Mouse (Mus musculus): ENCODE data around the gene Cdk5rap1. TPM values are rescaled to one million over a fixed set of nuclear protein-coding genes. Genes with fewer than 3 reads are reported as not detected.
A peak's percentile ranks its signal among the peaks of the same experiment; 100 is the strongest.

Gene Cdk5rap1
- polyA plus RNA-seq (2015; fragmentation: Nextera tagmentation; extraction: Ambion mirVana) = 17.8 and 19.8 TPM in 2 replicates

DNA sequence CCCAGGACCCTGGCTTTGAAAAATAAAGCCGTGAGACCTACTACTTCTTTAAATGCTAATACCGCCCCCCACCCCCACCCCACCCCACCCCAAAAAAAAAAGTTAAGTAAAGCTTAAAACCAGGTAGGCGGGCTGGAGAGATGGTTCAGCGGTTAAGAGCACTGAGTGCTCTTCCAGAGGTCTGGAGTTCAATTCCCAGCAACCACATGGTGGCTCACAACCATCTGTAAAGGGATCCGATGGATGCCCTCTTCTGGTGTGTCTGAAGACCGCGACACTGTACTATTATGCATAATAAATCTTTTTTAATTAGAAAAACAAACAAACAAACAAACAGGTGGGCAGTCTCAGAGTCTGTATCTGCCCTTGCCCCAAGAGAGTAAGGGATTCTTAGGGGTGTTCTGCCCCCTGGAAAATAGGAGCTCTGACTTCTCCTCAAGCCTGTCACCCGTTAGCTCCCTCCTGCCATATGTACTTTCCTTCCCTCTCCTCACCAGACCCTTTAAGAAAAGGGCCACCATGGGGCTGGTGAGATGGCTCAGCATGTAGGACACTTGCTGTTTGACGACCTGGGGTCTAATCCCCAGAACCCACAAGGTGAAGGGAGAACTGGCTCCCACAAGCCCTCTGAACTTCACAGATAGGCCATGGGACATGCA lies at the start of gene Cdk5rap1:
Gene Cdk5rap1 (minus strand): TSS at position 169 of the 659 bp plus-strand sequence.
- peak; percentile 32; the same call in 1 of the 2 replicates for ATAC-seq (ENCODE audit: borderline replicate concordance, extremely low read depth, low FRiP score, low TSS enrichment)
- H3K36me3 ChIP-seq = peaks cover 6% of the 10 kb centered on the region; the same call in 1 of the 2 replicates
- H3K9me3 ChIP-seq = no peaks in the 10 kb centered on the region
- H3K9ac ChIP-seq = peak within 1 kb of the TSS; percentile 97
- H3K27ac ChIP-seq = peak within 1 kb of the TSS; percentile 90
- H3K27me3 ChIP-seq = no peaks in the 10 kb centered on the region
- H3K4me2 ChIP-seq = peak within 1 kb of the TSS; percentile 67
- 12% methylated on average over 9 of the region's 9 CpGs for WGBS
- peaks cover 7% of the 10 kb centered on the region; the same call in 1 of the 2 replicates for H3K4me1 ChIP-seq
- peak within 1 kb of the TSS; percentile 81 for H3K4me3 ChIP-seq

DNA sequence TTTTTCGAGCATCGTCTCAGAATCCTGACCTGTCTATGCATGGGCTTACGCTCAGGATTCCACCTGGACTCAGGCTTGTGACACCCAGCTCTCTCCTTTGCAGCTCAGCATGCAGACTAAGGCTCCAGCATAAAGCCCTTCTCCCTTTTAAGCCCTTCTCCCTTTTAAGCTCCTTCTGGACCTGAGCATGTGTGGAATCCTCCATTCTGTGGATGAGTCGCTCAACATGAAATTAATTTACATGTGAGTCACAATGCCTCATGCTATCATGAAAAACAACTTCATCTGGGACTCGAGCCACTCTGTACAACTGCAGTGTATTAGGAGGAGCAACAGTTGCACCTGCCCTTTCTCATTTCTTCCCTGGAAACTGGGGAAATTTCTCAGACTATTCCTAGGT lies 49.4 kb upstream of the Cdk5rap1 start:
- Histone ChIP-seq H3K4me3 (no peak overlapping the region), H3K9me3 (no peaks in the 10 kb centered on the region), H3K36me3 (no peaks in the 10 kb centered on the region), H3K4me1 (no peaks in the 10 kb centered on the region), H3K27ac (no peak overlapping the region), H3K9ac (no peak overlapping the region), H3K27me3 (no peaks in the 10 kb centered on the region), H3K4me2 (no peak overlapping the region)
- WGBS = 73% methylated on average over 5 of the region's 5 CpGs
- no peak for ATAC-seq (ENCODE audit: borderline replicate concordance, extremely low read depth, low FRiP score, low TSS enrichment)

DNA sequence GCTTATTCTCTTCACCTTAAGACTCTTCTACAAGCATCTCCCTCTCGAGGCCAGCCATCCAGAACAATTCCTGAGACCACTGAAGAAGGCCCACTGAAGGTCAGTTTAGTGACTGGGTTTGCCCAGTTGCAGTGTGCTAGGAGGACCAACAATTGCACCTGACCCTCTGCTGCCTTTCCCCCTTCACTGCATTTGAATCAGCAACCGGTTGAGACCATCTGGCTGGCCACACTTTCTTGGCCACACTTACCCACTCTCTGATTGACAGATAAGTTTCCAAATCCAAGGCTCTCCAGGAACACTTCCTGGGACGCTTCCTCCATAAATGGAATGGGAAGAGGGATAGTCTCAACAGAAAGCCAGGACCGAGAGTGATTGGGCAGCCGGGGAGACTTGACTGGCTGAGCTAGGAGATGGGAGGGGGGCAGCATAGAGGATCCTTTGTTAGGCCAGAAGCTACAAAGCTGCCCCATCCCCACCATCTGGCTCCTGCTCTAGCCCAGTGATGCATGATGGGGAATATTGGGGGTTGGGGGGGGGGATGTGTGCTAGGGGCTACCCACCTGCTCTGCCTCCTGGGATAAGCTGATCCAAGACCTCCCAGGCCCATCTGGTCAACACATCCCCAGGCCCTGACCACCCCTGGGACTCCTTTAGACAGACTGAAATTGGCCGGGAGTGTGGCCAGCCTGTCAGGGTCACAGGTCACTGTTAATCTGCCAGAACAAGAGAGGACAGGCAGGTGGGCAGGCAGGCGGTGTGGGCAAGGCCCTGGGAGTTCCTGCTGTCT lies 48.3 kb upstream of the Cdk5rap1 start:
- 0 out of 2 replicates have a peak, but pooled peaks have one; percentile 23 for ATAC-seq (ENCODE audit: borderline replicate concordance, extremely low read depth, low FRiP score, low TSS enrichment)
- no peak overlapping the region for H3K4me2 ChIP-seq
- H3K27ac ChIP-seq = no peak overlapping the region
- no peak overlapping the region for H3K9ac ChIP-seq
- 31% methylated on average over 7 of the region's 7 CpGs for WGBS
- no peak overlapping the region for H3K4me3 ChIP-seq
- no peaks in the 10 kb centered on the region for H3K4me1 ChIP-seq
- no peaks in the 10 kb centered on the region for H3K36me3 ChIP-seq
- no peaks in the 10 kb centered on the region for H3K9me3 ChIP-seq
- no peaks in the 10 kb centered on the region for H3K27me3 ChIP-seq

DNA sequence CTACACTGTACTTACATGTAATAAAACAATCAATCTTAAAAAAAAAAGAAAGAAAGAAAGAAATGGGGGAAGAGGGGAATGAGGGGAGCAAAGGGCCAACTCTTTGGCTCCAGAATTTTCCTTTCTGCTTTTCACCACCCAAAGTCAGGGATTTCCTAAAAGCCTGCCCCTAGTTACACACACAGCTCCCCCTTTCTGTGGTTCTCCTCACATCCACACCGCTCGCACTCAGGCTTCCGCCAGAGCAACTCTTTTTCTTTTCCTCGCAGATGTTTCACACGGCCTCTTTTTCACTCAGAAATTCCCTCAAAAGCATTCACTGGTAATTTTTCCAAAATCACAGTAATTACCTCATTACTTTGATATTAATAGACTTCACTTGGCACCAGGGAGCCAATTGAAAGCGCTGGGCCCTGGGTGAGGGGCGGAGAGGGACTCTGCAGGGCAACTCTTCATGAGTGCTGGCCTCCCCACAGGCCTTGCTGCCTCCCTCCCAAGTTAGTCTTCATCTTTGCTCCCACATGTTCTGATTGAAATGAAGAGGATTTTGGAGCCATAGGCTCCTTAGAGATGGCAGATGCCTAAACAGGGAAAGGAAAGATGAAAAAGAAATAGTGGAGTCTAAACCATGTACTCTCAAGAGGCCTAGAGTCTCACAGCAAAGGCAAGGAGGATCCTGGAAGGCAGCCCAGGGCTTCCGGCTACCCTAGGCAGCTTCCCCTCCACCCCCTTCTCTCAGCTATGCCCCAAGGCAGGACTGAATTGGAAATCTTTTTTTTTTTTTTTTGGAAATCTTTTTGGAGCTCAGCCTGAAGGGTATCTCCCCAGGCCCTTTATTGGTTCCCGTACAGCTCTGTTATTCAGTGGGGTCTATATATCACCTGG lies 47.1 kb upstream of the Cdk5rap1 start:
- no peak for ATAC-seq (ENCODE audit: borderline replicate concordance, extremely low read depth, low FRiP score, low TSS enrichment)
- Histone ChIP-seq H3K4me2 (no peak overlapping the region), H3K9me3 (no peaks in the 10 kb centered on the region), H3K4me1 (no peaks in the 10 kb centered on the region), H3K9ac (no peak overlapping the region), H3K27ac (no peak overlapping the region), H3K27me3 (no peaks in the 10 kb centered on the region), H3K4me3 (no peak overlapping the region), H3K36me3 (no peaks in the 10 kb centered on the region)
- WGBS = 81% methylated on average over 9 of the region's 9 CpGs

DNA sequence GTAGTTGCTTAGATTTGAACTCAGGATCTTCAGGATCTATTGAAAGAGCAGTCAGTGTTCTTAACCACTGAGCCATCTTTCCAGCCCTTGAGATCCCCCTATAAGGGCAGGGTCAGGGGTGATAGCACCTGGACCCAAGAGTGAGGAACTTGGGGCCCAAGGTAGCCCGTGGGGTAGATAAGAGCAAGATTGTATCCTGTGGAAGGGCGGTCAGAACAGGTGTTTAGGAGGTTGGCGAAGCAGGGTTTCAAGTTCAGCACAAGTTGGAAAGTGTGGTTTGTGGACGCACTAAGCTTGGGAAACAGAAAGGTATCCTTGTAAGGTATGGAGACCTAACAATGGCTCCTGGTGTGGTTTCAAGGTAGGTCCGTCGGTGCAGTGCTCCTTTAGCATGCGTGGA lies 45.2 kb upstream of the Cdk5rap1 start:
- ATAC-seq (ENCODE audit: borderline replicate concordance, extremely low read depth, low FRiP score, low TSS enrichment) = no peak
- H3K4me1 ChIP-seq = no peaks in the 10 kb centered on the region
- H3K9me3 ChIP-seq = no peaks in the 10 kb centered on the region
- H3K27me3 ChIP-seq = no peaks in the 10 kb centered on the region
- no peaks in the 10 kb centered on the region for H3K36me3 ChIP-seq
- H3K27ac ChIP-seq = no peak overlapping the region
- no peak overlapping the region for H3K4me3 ChIP-seq
- no peak overlapping the region for H3K4me2 ChIP-seq
- 86% methylated on average over 7 of the region's 7 CpGs for WGBS
- no peak overlapping the region for H3K9ac ChIP-seq

DNA sequence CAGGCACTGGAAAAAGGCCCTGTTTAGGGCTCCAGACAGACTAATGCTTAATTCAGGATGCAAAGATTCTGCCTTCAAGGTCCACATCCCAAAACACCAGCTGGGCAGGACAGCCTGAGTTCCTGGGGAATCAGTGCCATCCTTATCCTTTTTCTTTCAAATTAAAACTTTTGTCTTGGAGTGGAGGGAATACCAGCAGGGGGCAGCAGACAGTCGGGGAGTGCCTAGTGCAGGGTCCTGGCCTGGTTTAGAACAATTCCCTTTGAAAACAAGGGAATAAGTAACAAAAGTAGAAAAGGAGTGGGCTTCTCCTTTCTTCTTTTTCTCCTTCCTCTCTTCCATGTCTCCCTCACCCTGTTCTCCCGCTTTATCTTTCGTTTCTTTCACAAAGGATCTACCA lies 44.3 kb upstream of the Cdk5rap1 start:
- ATAC-seq (ENCODE audit: borderline replicate concordance, extremely low read depth, low FRiP score, low TSS enrichment) = no peak
- Histone ChIP-seq H3K27ac (no peak overlapping the region), H3K9ac (no peak overlapping the region), H3K27me3 (no peaks in the 10 kb centered on the region), H3K4me2 (no peak overlapping the region), H3K9me3 (no peaks in the 10 kb centered on the region), H3K4me3 (no peak overlapping the region), H3K4me1 (no peaks in the 10 kb centered on the region), H3K36me3 (no peaks in the 10 kb centered on the region)
- WGBS = 14% methylated on average over 3 of the region's 3 CpGs

DNA sequence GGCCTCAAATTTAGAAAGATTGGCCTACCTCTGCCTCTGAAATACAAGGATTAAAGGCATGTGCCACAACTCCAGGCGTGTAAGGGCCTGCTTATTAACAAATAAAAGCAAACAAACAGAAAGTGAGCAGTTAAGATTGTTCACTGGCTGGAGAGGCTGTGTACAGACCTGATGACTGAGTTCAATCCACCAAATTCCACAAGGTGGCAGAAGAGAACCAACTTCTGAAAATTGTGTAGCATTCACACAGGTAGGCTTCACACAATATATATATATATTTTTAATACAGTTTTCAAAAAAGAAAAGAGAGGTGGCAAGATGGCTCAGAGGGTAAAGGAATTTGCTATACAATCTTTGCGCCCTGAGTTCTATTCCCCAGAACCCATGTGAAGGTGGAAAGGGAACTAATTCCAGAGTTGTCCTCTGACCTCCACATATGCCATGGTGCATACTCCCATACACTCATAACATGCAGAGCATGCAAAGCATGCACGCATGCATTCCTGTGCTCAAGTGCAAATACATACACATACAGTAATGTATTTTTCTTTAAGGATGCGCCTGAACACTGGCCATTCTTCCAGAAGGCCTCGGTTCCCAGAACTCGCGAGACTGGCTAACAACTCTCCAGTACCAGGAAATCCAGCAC lies 39.3 kb upstream of the Cdk5rap1 start:
- no peak overlapping the region for H3K27ac ChIP-seq
- WGBS = 61% methylated on average over 7 of the region's 7 CpGs
- peaks cover 4% of the 10 kb centered on the region for H3K4me1 ChIP-seq
- no peaks in the 10 kb centered on the region for H3K9me3 ChIP-seq
- H3K9ac ChIP-seq = no peak overlapping the region
- no peak overlapping the region for H3K4me2 ChIP-seq
- H3K36me3 ChIP-seq = no peaks in the 10 kb centered on the region
- no peak for ATAC-seq (ENCODE audit: borderline replicate concordance, extremely low read depth, low FRiP score, low TSS enrichment)
- no peak overlapping the region for H3K4me3 ChIP-seq
- peaks cover 7% of the 10 kb centered on the region; the same call in 1 of the 2 replicates for H3K27me3 ChIP-seq

DNA sequence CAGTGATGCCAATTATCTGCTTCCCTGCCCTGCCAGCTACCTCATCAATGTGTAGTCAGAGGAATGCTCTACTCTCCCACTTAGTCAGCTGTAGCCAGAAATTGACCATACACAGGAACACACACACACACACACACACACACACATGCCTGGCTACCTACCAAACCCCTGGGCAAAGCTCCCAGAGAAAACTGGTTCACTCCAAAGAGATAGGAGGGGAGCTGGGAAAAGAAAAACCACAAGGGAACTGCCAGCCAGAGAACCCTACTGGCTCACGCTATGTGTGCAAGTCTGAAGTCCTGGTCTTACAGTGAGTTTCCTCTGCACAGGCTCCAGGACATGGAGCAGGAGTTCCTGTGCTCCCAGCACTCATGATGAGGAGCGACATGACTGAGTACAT lies 37.5 kb upstream of the Cdk5rap1 start:
- Histone ChIP-seq H3K4me2 (no peak overlapping the region), H3K4me3 (no peak overlapping the region), H3K9ac (no peak overlapping the region), H3K9me3 (no peaks in the 10 kb centered on the region), H3K27ac (no peak overlapping the region), H3K27me3 (peaks cover 12% of the 10 kb centered on the region; the same call in 1 of the 2 replicates), H3K36me3 (no peaks in the 10 kb centered on the region), H3K4me1 (peaks cover 6% of the 10 kb centered on the region)
- WGBS = 51% methylated on average over 2 of the region's 2 CpGs
- no peak for ATAC-seq (ENCODE audit: borderline replicate concordance, extremely low read depth, low FRiP score, low TSS enrichment)

DNA sequence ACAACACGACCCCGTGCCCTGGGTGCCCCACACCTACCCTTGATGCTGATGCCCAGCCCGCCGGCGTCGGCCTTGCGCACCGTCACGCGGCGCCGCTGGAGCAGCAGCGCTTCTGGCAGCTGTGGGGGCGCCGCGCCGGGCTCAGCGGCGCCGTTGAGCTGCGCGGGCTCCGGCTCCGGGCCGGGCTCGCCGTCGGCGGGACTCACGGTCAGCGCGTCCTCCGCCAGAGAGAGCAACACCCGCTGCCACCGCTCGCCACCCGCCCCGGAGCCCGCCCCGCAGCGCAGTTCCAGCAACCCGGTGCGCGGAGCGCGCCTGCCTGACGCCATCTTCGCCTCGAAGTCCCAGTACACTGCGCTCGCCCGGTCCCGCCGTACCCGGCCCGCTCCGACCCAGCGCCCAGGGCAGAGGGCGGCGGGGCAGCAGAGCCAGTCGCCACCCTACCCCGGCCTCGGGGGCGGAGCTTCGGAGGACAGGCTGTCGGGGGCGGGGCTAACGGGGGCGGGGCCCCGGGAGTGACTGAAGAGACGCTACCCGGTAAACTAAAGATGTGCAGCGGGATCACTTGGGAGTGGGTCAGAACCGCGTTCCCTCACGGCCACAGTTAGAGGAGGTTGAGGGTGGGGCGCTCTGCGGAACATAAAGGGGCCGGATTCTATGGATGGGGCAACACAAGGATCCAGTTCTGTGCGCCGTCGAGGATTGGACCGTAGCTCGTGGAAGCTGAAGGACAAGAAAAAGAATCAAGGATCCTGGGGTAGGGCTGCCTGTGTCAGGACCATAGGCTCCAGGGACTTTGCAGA lies 35.0 kb upstream of the Cdk5rap1 start, which contains the start of gene Snta1:
Gene Snta1 (minus strand): TSS at position 457 of the 803 bp plus-strand sequence.
- peaks cover 17% of the 10 kb centered on the region for H3K4me1 ChIP-seq
- H3K9ac ChIP-seq = peak within 1 kb of the TSS; percentile 53
- no peaks in the 10 kb centered on the region for H3K36me3 ChIP-seq
- H3K27me3 ChIP-seq = peaks cover 12% of the 10 kb centered on the region; the same call in 1 of the 2 replicates
- WGBS = 2% methylated on average over 66 of the region's 84 CpGs
- ATAC-seq (ENCODE audit: borderline replicate concordance, extremely low read depth, low FRiP score, low TSS enrichment) = peak; percentile 88
- H3K27ac ChIP-seq = no peak within 1 kb of the TSS
- no peaks in the 10 kb centered on the region for H3K9me3 ChIP-seq
- H3K4me2 ChIP-seq = peak within 1 kb of the TSS; percentile 89
- H3K4me3 ChIP-seq = peak within 1 kb of the TSS; percentile 68

DNA sequence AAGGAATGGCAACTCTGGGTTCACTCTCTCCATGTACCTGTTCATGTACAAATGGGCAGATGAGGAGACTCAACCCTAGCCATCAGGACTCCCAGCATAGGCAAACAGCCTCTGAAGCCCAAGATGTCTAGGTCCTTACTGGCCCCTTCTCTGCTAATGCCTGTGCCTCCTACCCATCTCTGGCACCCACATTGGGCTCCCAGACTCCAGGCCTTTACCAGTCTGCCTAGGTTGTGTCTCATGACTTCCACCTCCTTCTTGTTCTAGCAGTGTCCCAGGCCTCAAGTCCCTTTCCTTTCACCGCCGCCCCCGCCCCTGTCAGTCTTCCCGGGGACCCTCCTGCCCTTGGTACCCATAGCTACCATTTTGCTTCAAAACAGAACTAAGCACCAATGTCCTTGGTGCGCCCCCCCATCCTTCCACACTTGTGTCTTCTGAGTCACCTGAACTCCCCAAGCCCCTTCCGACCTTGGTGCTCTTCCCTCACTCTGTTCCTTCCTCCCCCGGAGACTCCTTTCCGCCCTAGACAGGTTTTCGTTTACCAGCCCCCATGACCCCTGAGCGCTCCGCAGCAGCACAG lies 34.3 kb upstream of the Cdk5rap1 start:
- 25% methylated on average over 11 of the region's 11 CpGs for WGBS
- Histone ChIP-seq H3K27me3 (peaks cover 12% of the 10 kb centered on the region; the same call in 1 of the 2 replicates), H3K9me3 (no peaks in the 10 kb centered on the region), H3K4me3 (peak overlapping the region; percentile 68), H3K27ac (no peak overlapping the region), H3K4me2 (peak overlapping the region; percentile 89), H3K36me3 (no peaks in the 10 kb centered on the region), H3K4me1 (peaks cover 23% of the 10 kb centered on the region), H3K9ac (peak overlapping the region; percentile 53)
- no peak for ATAC-seq (ENCODE audit: borderline replicate concordance, extremely low read depth, low FRiP score, low TSS enrichment)
